Mouse (Mus musculus): ENCODE data around the gene Mpped1.

- TF ChIP-seq CTCF (IDR thresholded peaks at IDR 0.05; ENCODE audit: low read depth) (peak; percentile 83), EP300 (IDR thresholded peaks at IDR 0.05; ENCODE audit: low read depth) (no peak)
Observed at GRCm38 (mm10) chr15:83857129-83857528, 77.9 kb downstream of the Mpped1 start.

All from liver, embryonic 14.5 days (tissue).